In the genomic region with DNA sequence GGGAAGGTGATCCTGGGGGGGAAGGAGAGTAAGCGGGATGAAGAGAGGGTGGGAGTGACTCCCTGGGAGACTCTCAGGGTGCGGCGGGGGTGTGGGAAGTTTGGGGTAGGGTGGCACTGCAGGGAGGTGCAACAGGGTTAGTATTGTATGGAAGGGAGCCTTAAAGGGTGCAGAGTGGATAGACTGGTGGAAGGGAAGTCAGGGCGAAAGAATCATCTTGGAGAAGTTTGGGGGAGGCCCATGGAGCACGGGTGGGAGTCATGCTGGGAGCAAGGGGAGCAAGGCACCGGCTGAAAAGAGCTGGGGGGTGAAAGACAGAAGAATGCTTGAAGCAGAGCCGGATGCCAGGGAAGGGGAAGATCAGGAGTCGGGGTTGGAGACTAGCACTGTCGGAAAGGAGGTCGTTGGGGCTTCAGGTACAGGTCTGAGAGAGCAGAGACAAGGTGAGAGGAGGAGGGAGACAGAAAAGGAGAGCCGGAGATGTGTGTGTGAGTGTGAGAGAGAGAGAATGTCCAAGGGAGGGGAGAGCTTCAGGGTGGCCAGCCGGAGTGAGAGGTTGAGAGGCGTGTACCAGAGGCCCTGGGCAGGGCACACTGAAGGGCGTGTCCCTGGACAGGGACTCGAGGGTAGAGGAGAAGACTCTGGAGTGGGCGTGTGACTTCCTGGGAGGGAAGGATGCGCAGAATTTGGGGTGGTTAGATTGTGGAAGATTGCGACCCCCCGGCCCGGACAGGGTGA, we compare ENCODE assay signal across 8 mouse cellular contexts. TPM values are rescaled to one million over a fixed set of nuclear protein-coding genes. Genes with fewer than 3 reads are reported as not detected.
A peak's percentile ranks its signal among the peaks of the same experiment; 100 is the strongest.
DNase-seq lines count a peak whose midpoint lies in the region; ATAC-seq and TF ChIP-seq lines count a peak whose summit lies in the region.

A gene (minus strand): TSS at position 528 of the 738 bp plus-strand sequence.

- no peaks in the 10 kb centered on the region for H3K36me3 ChIP-seq in forebrain, postnatal 0 days (ENCODE audit: insufficient read depth)
- no peaks in the 10 kb centered on the region for H3K36me3 ChIP-seq in hindbrain, embryonic 16.5 days (ENCODE audit: control insufficient read depth, insufficient read depth, low read length)
- no peaks in the 10 kb centered on the region for H3K36me3 ChIP-seq in limb, embryonic 15.5 days
- no peaks in the 10 kb centered on the region for H3K36me3 ChIP-seq in midbrain, embryonic 16.5 days (ENCODE audit: control insufficient read depth, insufficient read depth, low read length)

- H3K9me3 ChIP-seq in forebrain, postnatal 0 days (ENCODE audit: low read length) = no peaks in the 10 kb centered on the region
- no peaks in the 10 kb centered on the region for H3K9me3 ChIP-seq in hindbrain, embryonic 16.5 days (ENCODE audit: control insufficient read depth, low read length)
- no peaks in the 10 kb centered on the region for H3K9me3 ChIP-seq in limb, embryonic 15.5 days
- no peaks in the 10 kb centered on the region for H3K9me3 ChIP-seq in midbrain, embryonic 16.5 days (replicated peaks; ENCODE audit: control insufficient read depth, low read length, poor library complexity, severe bottlenecking)

- 6% methylated on average over 20 of the region's 20 CpGs for WGBS in forebrain, postnatal 0 days
- 4% methylated on average over 20 of the region's 20 CpGs for WGBS in hindbrain, embryonic 16.5 days
- WGBS in limb, embryonic 15.5 days = 4% methylated on average over 20 of the region's 20 CpGs
- WGBS in midbrain, embryonic 16.5 days = 3% methylated on average over 20 of the region's 20 CpGs

- TF ChIP-seq CTCF in forebrain, postnatal 0 days (IDR thresholded peaks at IDR 0.05; ENCODE audit: low read depth) = no peak

- ATAC-seq in forebrain, postnatal 0 days = peak; percentile 23; the same call in 1 of the 2 replicates
- ATAC-seq in hindbrain, embryonic 16.5 days = peak; percentile 55
- ATAC-seq in limb, embryonic 15.5 days (ENCODE audit: insufficient number of reproducible peaks, low FRiP score, low TSS enrichment, low read depth) = no peak
- ATAC-seq in midbrain, embryonic 16.5 days = peak; percentile 63

- no peaks in the 10 kb centered on the region; the same call in 1 of the 2 replicates for H3K27me3 ChIP-seq in forebrain, postnatal 0 days (ENCODE audit: insufficient read depth, low read length)
- H3K27me3 ChIP-seq in hindbrain, embryonic 16.5 days (replicated peaks; ENCODE audit: control insufficient read depth, insufficient read depth, low read length) = peaks cover 8% of the 10 kb centered on the region
- peaks cover 10% of the 10 kb centered on the region; the same call in 1 of the 2 replicates for H3K27me3 ChIP-seq in limb, embryonic 15.5 days
- peaks cover 16% of the 10 kb centered on the region for H3K27me3 ChIP-seq in midbrain, embryonic 16.5 days (ENCODE audit: control insufficient read depth, insufficient read depth, low read depth, low read length)

- peaks cover 10% of the 10 kb centered on the region; the same call in 1 of the 2 replicates for H3K4me1 ChIP-seq in forebrain, postnatal 0 days (ENCODE audit: insufficient read depth)
- H3K4me1 ChIP-seq in hindbrain, embryonic 16.5 days (ENCODE audit: control insufficient read depth, insufficient read depth, low read depth, low read length) = peaks cover 17% of the 10 kb centered on the region
- peaks cover 35% of the 10 kb centered on the region for H3K4me1 ChIP-seq in limb, embryonic 15.5 days
- peaks cover 16% of the 10 kb centered on the region for H3K4me1 ChIP-seq in midbrain, embryonic 16.5 days (ENCODE audit: control insufficient read depth, insufficient read depth, low read length)

- DNase-seq in left cerebral cortex, adult 8-10 months (ENCODE audit: low spot score in 2 of 2) = no peak
- DNase-seq in left cerebral cortex, adult 11 months (ENCODE audit: low spot score) = no peak
- no peak for DNase-seq in forebrain, postnatal 0 days
- DNase-seq in cerebellum, adult 18-20 months = no peak
- DNase-seq in right cerebral cortex, postnatal 4 days = no peak

- H3K4me2 ChIP-seq in forebrain, postnatal 0 days (ENCODE audit: low read depth) = peak within 1 kb of the TSS; percentile 94
- H3K4me2 ChIP-seq in hindbrain, embryonic 16.5 days (ENCODE audit: low read length) = peak within 1 kb of the TSS; percentile 96
- H3K4me2 ChIP-seq in limb, embryonic 15.5 days = peak within 1 kb of the TSS; percentile 92
- H3K4me2 ChIP-seq in midbrain, embryonic 16.5 days (ENCODE audit: low read length) = peak within 1 kb of the TSS; percentile 93

- peak within 1 kb of the TSS; percentile 69 for H3K9ac ChIP-seq in forebrain, postnatal 0 days
- H3K9ac ChIP-seq in hindbrain, embryonic 16.5 days (ENCODE audit: low read depth, low read length) = peak within 1 kb of the TSS; percentile 84
- H3K9ac ChIP-seq in limb, embryonic 15.5 days = peak within 1 kb of the TSS; percentile 71
- peak within 1 kb of the TSS; percentile 83 for H3K9ac ChIP-seq in midbrain, embryonic 16.5 days (ENCODE audit: low read depth, low read length)

- peak within 1 kb of the TSS; percentile 65 for H3K4me3 ChIP-seq in forebrain, postnatal 0 days (ENCODE audit: low read depth, low read length)
- peak within 1 kb of the TSS; percentile 73 for H3K4me3 ChIP-seq in hindbrain, embryonic 16.5 days (ENCODE audit: low read length)
- H3K4me3 ChIP-seq in limb, embryonic 15.5 days = peak within 1 kb of the TSS; percentile 65
- peak within 1 kb of the TSS; percentile 69 for H3K4me3 ChIP-seq in midbrain, embryonic 16.5 days (ENCODE audit: low read depth, low read length)

- H3K27ac ChIP-seq in forebrain, postnatal 0 days (ENCODE audit: low read depth, low read length) = peak within 1 kb of the TSS; percentile 50
- H3K27ac ChIP-seq in hindbrain, embryonic 16.5 days (ENCODE audit: low read depth, low read length) = 0 out of 2 replicates have a peak within 1 kb of the TSS, but pooled peaks have one; percentile 23
- H3K27ac ChIP-seq in limb, embryonic 15.5 days = peak within 1 kb of the TSS; percentile 87
- no peak within 1 kb of the TSS for H3K27ac ChIP-seq in midbrain, embryonic 16.5 days (ENCODE audit: low read length)

RNA-seq across cellular contexts. Expression of the gene that starts here (rescaled TPM):
- 10 to 100 TPM; 10.9 to 13.7 (median 12.5) TPM for total RNA-seq in left cerebral cortex, adult 8-10 months (2022)
- 4.2 and 5.8 TPM in 2 replicates for total RNA-seq in forebrain, postnatal 0 days (2014; rRNA removed)
- 2.1 and 2.3 TPM in 2 replicates for polyA plus RNA-seq in forebrain, postnatal 0 days (2015; fragmentation: Nextera tagmentation; extraction: Ambion mirVana)
- 1.5 and 1.6 TPM in 2 replicates for polyA plus RNA-seq in hindbrain, embryonic 16.5 days (2015; fragmentation: Nextera tagmentation; extraction: Ambion mirVana)
- 6.7 and 8.1 TPM in 2 replicates for polyA plus RNA-seq in limb, embryonic 15.5 days (2015; fragmentation: Nextera tagmentation; extraction: Ambion mirVana)
- polyA plus RNA-seq in midbrain, embryonic 16.5 days (2015; fragmentation: Nextera tagmentation; extraction: Ambion mirVana) = 1.6 and 1.8 TPM in 2 replicates
